Mouse (Mus musculus): ENCODE results near the gene Mrps25.

Mrps25 gene

DNA sequence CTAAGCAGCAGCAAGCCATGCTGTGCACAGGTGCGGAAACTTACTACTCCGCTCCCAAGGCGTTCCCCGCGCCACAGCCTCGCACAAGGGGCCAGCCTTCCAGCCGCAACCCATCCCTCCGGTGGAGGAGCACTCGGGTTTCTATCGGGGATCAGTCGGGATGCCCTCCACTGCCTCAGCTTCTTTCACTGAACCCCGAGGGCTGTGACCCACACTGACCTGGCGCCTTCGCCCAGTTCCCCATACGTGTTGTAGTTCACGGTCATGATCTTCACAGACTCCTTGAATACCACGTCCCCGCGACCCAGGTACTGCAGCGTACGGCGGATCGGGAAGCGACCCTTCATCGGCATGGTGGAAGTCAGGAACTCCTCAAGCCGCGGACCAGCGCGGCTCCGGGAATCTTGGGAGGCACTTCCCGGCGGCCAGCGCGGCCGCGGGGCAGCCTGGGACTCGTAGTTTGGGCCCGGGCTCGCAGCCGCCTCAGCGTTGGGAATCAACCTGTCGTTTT, at the start of gene Mrps25:
Gene Mrps25 (minus strand): TSS at position 413 of the 511 bp plus-strand sequence.
- peak; percentile 78 for DNase-seq (ENCODE audit: low read depth, low spot score)

GRCm38 (mm10) chr6:92231762-92232161, 47.9 kb upstream of the Mrps25 start:
- no peak for DNase-seq (ENCODE audit: low read depth, low spot score)

- no peak for DNase-seq (ENCODE audit: low read depth, low spot score)
These were observed 47.5 kb upstream of the Mrps25 start for GRCm38 (mm10) chr6:92231356-92231755.

- no peak for DNase-seq (ENCODE audit: low read depth, low spot score)
These were observed 45.8 kb upstream of the Mrps25 start for GRCm38 (mm10) chr6:92229586-92229985.

GRCm38 (mm10) chr6:92229103-92229502, 45.3 kb upstream of the Mrps25 start:
- no peak for DNase-seq (ENCODE audit: low read depth, low spot score)

DNA sequence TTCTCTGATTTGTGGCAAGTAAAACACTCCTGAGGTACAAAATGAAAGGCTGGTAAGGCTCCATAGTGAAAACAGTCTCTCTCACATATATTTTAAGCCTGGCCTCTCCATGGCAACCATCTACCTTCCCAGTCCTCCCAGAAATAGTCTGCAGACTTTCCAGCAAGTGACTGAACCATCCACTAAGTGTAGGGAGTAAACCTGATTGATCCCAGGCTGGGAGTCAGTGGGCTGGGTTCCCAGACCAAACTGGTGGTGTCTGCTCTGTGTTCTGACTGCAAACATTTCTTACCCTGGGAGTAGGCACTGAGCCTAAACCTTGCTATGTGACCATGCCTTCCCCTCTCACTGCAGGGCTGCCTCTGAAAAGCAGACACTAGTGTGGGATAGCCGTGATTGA, 41.1 kb upstream of the Mrps25 start:
- no peak for DNase-seq (ENCODE audit: low read depth, low spot score)

DNA sequence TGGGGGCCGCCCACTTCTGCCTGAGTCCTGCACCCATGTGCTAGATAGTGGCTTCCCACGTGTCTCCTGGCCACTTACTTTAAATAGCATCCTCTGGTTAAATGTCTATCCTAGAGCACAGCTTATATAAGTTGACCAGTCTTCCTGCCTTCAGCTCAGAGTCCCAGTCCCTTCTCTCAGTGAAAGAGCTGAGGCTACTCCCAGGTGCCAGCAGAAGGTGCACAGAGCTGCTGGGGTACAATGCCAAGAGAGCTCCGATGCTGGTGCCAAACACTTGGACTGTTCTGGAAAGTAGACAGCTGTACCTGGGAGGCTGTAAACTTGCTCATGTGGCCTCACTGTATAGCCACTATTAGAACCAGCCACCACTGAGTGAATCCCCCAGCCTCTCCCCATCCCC, 38.2 kb upstream of the Mrps25 start:
- DNase-seq (ENCODE audit: low read depth, low spot score), result no peak

GRCm38 (mm10) chr6:92221604-92222003, 37.8 kb upstream of the Mrps25 start:
- DNase-seq (ENCODE audit: low read depth, low spot score), result no peak

DNA sequence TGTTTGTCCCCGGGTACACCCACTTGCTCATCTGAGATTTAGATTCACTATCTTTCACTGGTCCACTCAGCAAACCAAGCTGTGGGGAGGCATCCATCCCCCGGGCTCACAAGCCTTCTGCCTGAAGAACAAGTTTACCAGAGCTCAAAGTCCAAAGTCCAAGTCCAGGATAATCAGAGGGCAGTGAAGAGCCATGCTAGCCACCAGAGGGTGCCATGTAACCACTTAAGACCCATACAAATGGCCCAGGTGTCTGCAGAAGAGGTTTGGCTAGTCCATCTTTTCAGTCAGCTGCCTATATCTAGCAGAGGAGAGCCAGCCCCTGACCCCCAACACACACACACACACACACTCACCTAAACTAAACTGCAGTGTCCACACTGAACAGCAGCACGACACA, 35.6 kb upstream of the Mrps25 start:
- DNase-seq (ENCODE audit: low read depth, low spot score), result peak; percentile 43

GRCm38 (mm10) chr6:92214773-92215449, 31.1 kb upstream of the Mrps25 start, which contains the start of gene Rbsn:
Rbsn (minus strand) TSS chr6:92214925.
- peak; percentile 94 for DNase-seq (ENCODE audit: low read depth, low spot score)

- DNase-seq (ENCODE audit: low read depth, low spot score), result no peak
These were observed 30.4 kb upstream of the Mrps25 start for GRCm38 (mm10) chr6:92214055-92214772.

DNA sequence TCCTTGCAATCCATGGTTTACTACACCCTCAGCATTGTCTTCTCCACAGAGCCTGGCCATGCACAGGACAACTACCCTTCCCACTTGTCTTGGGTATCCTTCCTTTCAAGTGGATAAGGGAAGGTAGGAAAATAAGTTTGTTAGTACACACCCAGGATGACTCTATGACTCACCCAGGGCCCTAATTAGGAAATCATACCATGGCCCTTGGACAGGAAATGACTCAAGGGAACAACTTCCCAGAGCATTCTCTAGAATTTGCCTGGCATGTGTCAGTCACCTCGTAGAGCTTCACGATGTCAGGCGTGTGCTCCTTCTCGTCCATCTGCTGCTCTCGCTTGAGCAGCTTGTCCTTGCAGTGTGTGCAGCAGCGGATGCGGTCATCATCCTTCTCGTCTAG, 15.6 kb upstream of the Mrps25 start:
- no peak for DNase-seq (ENCODE audit: low read depth, low spot score)

- DNase-seq (ENCODE audit: low read depth, low spot score), result no peak
These were observed 345 bp upstream of the Mrps25 start for GRCm38 (mm10) chr6:92184178-92184577.

DNA sequence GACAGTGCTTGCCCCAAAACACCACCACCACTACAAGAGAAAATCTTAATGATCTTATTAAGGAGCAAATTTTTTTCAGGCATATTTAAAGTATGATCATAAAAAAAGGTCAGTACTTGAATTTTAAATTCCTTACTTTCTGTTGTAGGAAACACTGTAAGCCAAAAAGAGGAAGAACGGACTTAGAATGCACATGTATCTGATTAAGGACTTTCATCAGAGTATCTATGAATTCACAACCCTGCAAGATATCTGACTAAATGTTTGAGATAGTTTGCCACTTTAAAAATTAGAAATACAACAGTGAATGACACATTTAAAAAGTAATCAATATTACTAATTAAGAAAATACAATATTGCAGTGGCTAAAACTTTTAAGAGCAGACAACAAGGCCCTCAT, 7.4 kb downstream of the Mrps25 start:
- no peak for DNase-seq (ENCODE audit: low read depth, low spot score)

DNA sequence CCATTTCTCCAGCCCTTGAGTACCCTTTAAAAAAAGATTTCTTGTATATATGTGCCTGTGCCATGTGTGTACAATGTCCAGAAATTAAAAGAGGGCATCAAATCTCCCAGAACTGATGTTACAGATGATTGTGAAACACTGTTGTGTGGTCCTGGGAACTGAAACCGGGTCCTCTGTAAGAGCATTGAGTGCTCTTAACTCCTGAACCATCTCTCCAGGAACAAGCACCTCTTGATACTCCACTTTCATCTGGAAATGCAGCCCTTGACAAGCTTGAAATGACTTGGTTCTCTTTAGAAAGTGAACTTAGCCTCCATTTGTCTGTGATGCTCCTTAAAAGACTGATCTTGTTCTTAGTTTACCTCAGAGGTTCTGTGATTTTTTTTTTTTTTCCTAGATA, 21.1 kb downstream of the Mrps25 start:
- DNase-seq (ENCODE audit: low read depth, low spot score), result no peak

GRCm38 (mm10) chr6:92158801-92159200, 25.0 kb downstream of the Mrps25 start:
- DNase-seq (ENCODE audit: low read depth, low spot score), result no peak

DNA sequence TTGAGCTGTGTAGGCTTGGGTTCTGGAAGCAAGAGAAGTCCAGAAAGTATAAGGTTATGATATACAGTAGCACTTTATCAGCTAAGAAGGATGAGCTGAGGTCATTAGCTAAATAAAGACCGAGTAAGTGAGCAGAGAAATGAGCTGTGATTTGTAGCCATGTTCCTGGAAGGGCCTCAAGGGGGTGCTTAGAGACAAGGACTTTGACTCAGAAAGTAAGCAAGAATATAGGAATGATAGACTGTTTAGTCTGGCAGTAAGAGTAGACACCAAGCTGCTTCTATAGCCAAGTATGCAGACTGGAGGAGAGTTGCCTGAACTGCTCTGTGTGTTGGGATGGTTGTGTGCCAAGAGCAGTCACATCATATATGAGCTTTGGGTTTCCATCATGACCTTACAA, 30.1 kb downstream of the Mrps25 start:
- no peak for DNase-seq (ENCODE audit: low read depth, low spot score)

- no peak for DNase-seq (ENCODE audit: low read depth, low spot score)
These were observed 38.0 kb downstream of the Mrps25 start for GRCm38 (mm10) chr6:92145881-92146280.

DNA sequence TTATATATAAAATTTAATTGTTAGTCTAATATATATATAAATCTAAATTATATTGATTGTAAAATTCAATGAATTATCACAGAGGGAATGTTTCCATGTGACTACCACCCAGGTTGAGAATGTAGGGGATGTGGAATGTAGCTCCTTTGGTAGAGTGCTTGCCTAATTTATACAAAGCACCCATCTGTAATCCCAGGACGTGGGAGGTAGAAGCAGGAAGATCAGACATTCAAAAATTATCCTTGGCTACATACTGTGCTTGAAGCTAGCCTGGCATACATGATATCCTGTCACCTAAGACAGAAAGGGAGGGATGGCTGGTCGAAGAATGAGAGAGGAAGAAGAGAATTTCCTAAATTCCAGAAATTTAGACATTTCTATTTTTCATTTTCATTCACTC, 47.5 kb downstream of the Mrps25 start:
- no peak for DNase-seq (ENCODE audit: low read depth, low spot score)

DNA sequence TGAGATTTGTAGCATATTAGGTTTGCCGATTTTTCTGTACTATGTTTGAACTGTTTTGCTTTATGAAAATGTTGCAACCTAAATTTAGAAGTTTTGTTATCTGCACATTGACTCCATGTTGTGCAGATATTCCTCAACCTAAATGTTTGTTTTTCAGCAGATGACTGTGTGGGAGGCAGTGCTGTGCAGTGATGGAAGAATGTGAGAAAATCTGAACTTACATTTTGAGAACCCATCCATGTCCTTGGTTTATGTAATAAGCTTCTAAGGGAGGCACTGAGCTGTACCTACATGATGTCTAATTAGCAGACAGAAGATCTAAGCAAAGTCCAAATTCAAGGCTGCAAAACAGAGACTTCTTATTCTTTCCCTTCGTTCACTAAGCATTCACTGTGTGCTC, 50.2 kb downstream of the Mrps25 start:
- no peak for DNase-seq (ENCODE audit: low read depth, low spot score)

- no peak for DNase-seq (ENCODE audit: low read depth, low spot score)
These were observed 51.6 kb downstream of the Mrps25 start for GRCm38 (mm10) chr6:92132021-92132911.

DNA sequence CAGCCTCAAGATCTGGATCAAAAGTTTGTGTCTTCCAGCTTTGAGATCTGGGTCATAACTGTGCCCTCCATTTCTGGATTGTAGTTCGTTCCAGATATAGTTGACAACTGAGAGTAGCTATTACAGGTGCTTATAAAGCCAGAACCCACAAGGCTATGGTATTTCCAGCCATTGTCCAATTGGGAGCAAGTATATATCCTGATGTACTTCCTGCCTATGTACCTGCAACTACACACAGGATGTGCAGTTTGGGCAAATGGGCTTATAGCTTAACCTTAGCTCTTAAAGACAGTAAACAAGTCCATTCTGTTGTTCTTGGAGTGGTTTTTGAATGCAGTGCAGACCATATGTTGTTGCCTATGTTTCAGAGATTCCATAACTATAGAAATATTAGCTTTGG, 52.4 kb downstream of the Mrps25 start:
- no peak for DNase-seq (ENCODE audit: low read depth, low spot score)
